Mouse (Mus musculus) kidney, adult 2 months (tissue): ENCODE data around the gene Stat2. TPM values are rescaled to one million over a fixed set of nuclear protein-coding genes. Genes with fewer than 3 reads are reported as not detected.
"Not testable (repeated sequence)": the region's sequence is repeated elsewhere in the genome, so short reads cannot be mapped to it uniquely, and the experiment has no call there.

Experiments used
- DNase-seq: peaks from one replicate; pipeline ENCODE4 v3.0.0; 2021
- H3K27ac ChIP-seq: fragments of 200-500 bp; 2 replicates; pipeline ENCODE4 v1.5.1; 2012; ENCODE audit warnings: low read depth, low read length, control low read depth, inconsistent platforms; ENCODE audit not compliant: insufficient read depth
- H3K27me3 ChIP-seq: fragments of 200-500 bp; replicated peaks from 2 replicates; pipeline ENCODE4 v1.6.1; 2012; ENCODE audit warnings: mild to moderate bottlenecking, moderate library complexity, low read length, inconsistent platforms; ENCODE audit not compliant: control insufficient read depth, insufficient read depth
- H3K36me3 ChIP-seq: fragments of 200-500 bp; 2 replicates; pipeline ENCODE4 v1.6.1; 2012; ENCODE audit warnings: mild to moderate bottlenecking, moderate library complexity, low read length, inconsistent platforms; ENCODE audit not compliant: control insufficient read depth, insufficient read depth
- H3K4me1 ChIP-seq: fragments of 200-500 bp; 2 replicates; pipeline ENCODE4 v1.6.1; 2011; ENCODE audit warnings: low read length; ENCODE audit not compliant: control insufficient read depth, insufficient read depth
- H3K4me3 ChIP-seq: fragments of 200-500 bp; 2 replicates; pipeline ENCODE4 v1.5.1; 2011; ENCODE audit warnings: mild to moderate bottlenecking, low read depth, low read length, control low read depth; ENCODE audit not compliant: insufficient read depth
- CTCF ChIP-seq: fragments of 200-500 bp; conservative IDR thresholded peaks from 2 replicates; pipeline ENCODE4 v1.5.1; 2011; ENCODE audit warnings: low read depth, mild to moderate bottlenecking, control low read depth, low read length, moderate library complexity, mixed read lengths; ENCODE audit not compliant: insufficient read depth, insufficient read length
- POLR2A ChIP-seq: fragments of 200-500 bp; IDR thresholded peaks from one replicate; pipeline ENCODE4 v1.6.1; 2011; ENCODE audit warnings: low read depth, low read length, control low read depth
- WGBS: fragments of 180-500 bp; shearing (Covaris S2); methylation state at CpG from one replicate; pipeline ENCODE4 v1.1.7; 2018; 5-methylcytosine and 5-hydroxymethylcytosine counted together
- polyA plus RNA-seq: library from polyadenylated mRNA; depleted of rRNA; stranded (reverse); fragments of >200 nt; gene quantifications from 2 replicates; pipeline ENCODE4 v1.2.3, GENCODE M21; 2012

Gene Stat2
- polyA plus RNA-seq, 1 experiment = 18.6 TPM

GRCm38 (mm10) chr10:128258953-128259352 is 11.4 kb upstream of the Stat2 start:
- no peak overlapping the region for H3K4me3 ChIP-seq
- 72% methylated on average over 4 of the region's 4 CpGs for WGBS
- no peak overlapping the region for H3K27ac ChIP-seq
- no peaks in the 10 kb centered on the region for H3K27me3 ChIP-seq
- no peaks in the 10 kb centered on the region for H3K36me3 ChIP-seq
- DNase-seq = no peak
- H3K4me1 ChIP-seq = no peaks in the 10 kb centered on the region
- TF ChIP-seq CTCF (no peak), POLR2A (no peak)

- DNase-seq = no peak
- WGBS = 87% methylated on average over 5 of the region's 5 CpGs
- H3K36me3 ChIP-seq = no peaks in the 10 kb centered on the region
Measured at GRCm38 (mm10) chr10:128259946-128260345, 10.4 kb upstream of the Stat2 start.

GRCm38 (mm10) chr10:128260376-128260775 is 10.0 kb upstream of the Stat2 start:
- 90% methylated on average over 7 of the region's 7 CpGs for WGBS
- not testable (repeated sequence) for H3K27me3 ChIP-seq, H3K4me1 ChIP-seq, H3K36me3 ChIP-seq, H3K4me3 ChIP-seq, DNase-seq, H3K27ac ChIP-seq

More at GRCm38 (mm10) chr10:128259946-128260345, 10.4 kb upstream of the Stat2 start:
- Histone ChIP-seq H3K27me3 (no peaks in the 10 kb centered on the region), H3K4me3 (no peak overlapping the region), H3K27ac (no peak overlapping the region), H3K4me1 (no peaks in the 10 kb centered on the region)
- TF ChIP-seq POLR2A (no peak), CTCF (no peak)

GRCm38 (mm10) chr10:128262300-128262699 is 8.1 kb upstream of the Stat2 start:
- DNase-seq = no peak
- no peaks in the 10 kb centered on the region for H3K4me1 ChIP-seq
- H3K36me3 ChIP-seq = no peaks in the 10 kb centered on the region
- no peaks in the 10 kb centered on the region for H3K27me3 ChIP-seq
- no peak overlapping the region for H3K27ac ChIP-seq
- TF ChIP-seq POLR2A (no peak), CTCF (no peak)
- no peak overlapping the region for H3K4me3 ChIP-seq
- 85% methylated on average over 22 of the region's 22 CpGs for WGBS

- WGBS = 72% methylated on average over 6 of the region's 6 CpGs
- H3K27ac ChIP-seq = no peak overlapping the region
Measured at GRCm38 (mm10) chr10:128263393-128264310, 6.7 kb upstream of the Stat2 start.

GRCm38 (mm10) chr10:128268371-128268770 is 2.0 kb upstream of the Stat2 start, which contains the start of gene Apof:
TSS of gene Apof (plus strand) at chr10:128268671.
- TF ChIP-seq CTCF = no peak
- no peak for TF ChIP-seq POLR2A
- H3K4me3 ChIP-seq = no peak within 1 kb of the TSS
- 93% methylated on average over 6 of the region's 6 CpGs for WGBS
- peak within 1 kb of the TSS; percentile 20; the same call in 1 of the 2 replicates for H3K27ac ChIP-seq
- no peaks in the 10 kb centered on the region for H3K27me3 ChIP-seq
- DNase-seq = no peak
- H3K36me3 ChIP-seq = no peaks in the 10 kb centered on the region
- peaks cover 3% of the 10 kb centered on the region; the same call in 1 of the 2 replicates for H3K4me1 ChIP-seq

More at GRCm38 (mm10) chr10:128263393-128264310, 6.7 kb upstream of the Stat2 start:
- Histone ChIP-seq H3K36me3 (no peaks in the 10 kb centered on the region), H3K4me1 (no peaks in the 10 kb centered on the region), H3K4me3 (no peak overlapping the region), H3K27me3 (no peaks in the 10 kb centered on the region)
- TF ChIP-seq POLR2A = no peak
- no peak for TF ChIP-seq CTCF
- no peak for DNase-seq

- H3K36me3 ChIP-seq = no peaks in the 10 kb centered on the region
- H3K4me3 ChIP-seq = no peak overlapping the region
- peaks cover 3% of the 10 kb centered on the region; the same call in 1 of the 2 replicates for H3K4me1 ChIP-seq
- no peak for DNase-seq
- H3K27me3 ChIP-seq = no peaks in the 10 kb centered on the region
- 94% methylated on average over 16 of the region's 16 CpGs for WGBS
- TF ChIP-seq POLR2A (no peak), CTCF (no peak)
- H3K27ac ChIP-seq = peak overlapping the region; percentile 20; the same call in 1 of the 2 replicates
Measured at GRCm38 (mm10) chr10:128269206-128269910, 1.0 kb upstream of the Stat2 start.
